Comparison of ENCODE assay signal across 8 mouse cellular contexts in genomic region chr7:45779081-45779641, GRCm38 (mm10). TPM values are rescaled to one million over a fixed set of nuclear protein-coding genes. Genes with fewer than 3 reads are reported as not detected.
DNase-seq lines count a peak whose midpoint lies in the region; ATAC-seq lines count a peak whose summit lies in the region.

No protein-coding gene starts in this region.

- no peak overlapping the region for H3K4me3 ChIP-seq in hindbrain, embryonic 11.5 days (ENCODE audit: low read depth, low read length)
- 0 out of 2 replicates have a peak overlapping the region, but pooled peaks have one; percentile 8 for H3K4me3 ChIP-seq in midbrain, embryonic 12.5 days

- no peak overlapping the region; the same call in 1 of the 2 replicates for H3K4me2 ChIP-seq in hindbrain, embryonic 11.5 days (replicated peaks; ENCODE audit: low read depth, low read length)
- H3K4me2 ChIP-seq in midbrain, embryonic 12.5 days (replicated peaks): peak overlapping the region; percentile 40

- 0 out of 2 replicates have a peak overlapping the region, but pooled peaks have one; percentile 23 for H3K9ac ChIP-seq in hindbrain, embryonic 11.5 days (ENCODE audit: low read depth, low read length)
- no peak overlapping the region for H3K9ac ChIP-seq in midbrain, embryonic 12.5 days (replicated peaks)

- H3K27ac ChIP-seq in hindbrain, embryonic 11.5 days (ENCODE audit: low read depth, low read length): no peak overlapping the region
- no peak overlapping the region for H3K27ac ChIP-seq in midbrain, embryonic 12.5 days (replicated peaks)

- no peak for DNase-seq in frontal cortex, postnatal 14 days (ENCODE audit: low spot score in 2 of 2)
- no peak for DNase-seq in hindbrain, embryonic 11.5 days (ENCODE audit: low spot score)
- no peak for DNase-seq in c-Kit-positive CD71-positive TER-119-positive erythroid progenitor cells, embryonic 14.5 days (ENCODE audit: low spot score)
- DNase-seq in right cerebral cortex, postnatal 25 days: no peak
- DNase-seq in lung, postnatal 36 days: no peak

- H3K4me1 ChIP-seq in hindbrain, embryonic 11.5 days (replicated peaks; ENCODE audit: control insufficient read depth, insufficient read depth, low read length): no peaks in the 10 kb centered on the region; the same call in 1 of the 2 replicates
- H3K4me1 ChIP-seq in midbrain, embryonic 12.5 days: peaks cover 12% of the 10 kb centered on the region

- peak; percentile 42; the same call in 1 of the 2 replicates for ATAC-seq in frontal cortex, adult (ENCODE audit: low TSS enrichment)
- peak; percentile 90 for ATAC-seq in CD4-positive, CD25-positive, alpha-beta regulatory T cell, adult 4 months
- no peak for ATAC-seq in hindbrain, embryonic 11.5 days (ENCODE audit: low FRiP score)
- ATAC-seq in midbrain, embryonic 12.5 days (ENCODE audit: low FRiP score, low read depth): no peak

- WGBS in hindbrain, embryonic 11.5 days: 20% methylated on average over 22 of the region's 22 CpGs
- 26% methylated on average over 22 of the region's 22 CpGs for WGBS in midbrain, embryonic 12.5 days

- no peaks in the 10 kb centered on the region for H3K9me3 ChIP-seq in hindbrain, embryonic 11.5 days (ENCODE audit: control insufficient read depth, low read length)
- H3K9me3 ChIP-seq in midbrain, embryonic 12.5 days: no peaks in the 10 kb centered on the region

- no peaks in the 10 kb centered on the region for H3K36me3 ChIP-seq in hindbrain, embryonic 11.5 days (ENCODE audit: control insufficient read depth, insufficient read depth, low read length)
- no peaks in the 10 kb centered on the region for H3K36me3 ChIP-seq in midbrain, embryonic 12.5 days

- H3K27me3 ChIP-seq in hindbrain, embryonic 11.5 days (ENCODE audit: control insufficient read depth, insufficient read depth, low read length): 0 out of 2 replicates have a peak, but pooled peaks cover 2% of the 10 kb centered on the region
- H3K27me3 ChIP-seq in midbrain, embryonic 12.5 days: peaks cover 21% of the 10 kb centered on the region

RNA-seq across cellular contexts. Expression of gene Lmtk3, which starts 4.4 kb away (rescaled TPM):
- not detected for polyA plus RNA-seq in CD4-positive, CD25-positive, alpha-beta regulatory T cell, adult 4 months (2017; shearing (Covaris generic))
- 6.3 and 9.1 TPM in 2 replicates for polyA plus RNA-seq in hindbrain, embryonic 11.5 days (2014; fragmentation: Nextera tagmentation; extraction: Ambion mirVana)
- polyA plus RNA-seq in midbrain, embryonic 12.5 days (2016; fragmentation: Nextera tagmentation; extraction: Ambion mirVana): 10.6 and 11.1 TPM in 2 replicates

RNA-seq across cellular contexts. Expression of gene Sult2b1, which starts 5.3 kb away (rescaled TPM):
- polyA plus RNA-seq in CD4-positive, CD25-positive, alpha-beta regulatory T cell, adult 4 months (2017; shearing (Covaris generic)): 1 to 10 TPM; 3.1 to 5.2 TPM
- polyA plus RNA-seq in hindbrain, embryonic 11.5 days (2014; fragmentation: Nextera tagmentation; extraction: Ambion mirVana): 1.4 and 1.9 TPM in 2 replicates
- polyA plus RNA-seq in midbrain, embryonic 12.5 days (2016; fragmentation: Nextera tagmentation; extraction: Ambion mirVana): 1.5 and 2.2 TPM in 2 replicates

RNA-seq across cellular contexts. Expression of gene Cyth2, which starts 35.2 kb away (rescaled TPM):
- polyA plus RNA-seq in CD4-positive, CD25-positive, alpha-beta regulatory T cell, adult 4 months (2017; shearing (Covaris generic)): 10 to 100 TPM; 20.8 to 21.4 TPM
- 211 and 248 TPM in 2 replicates for polyA plus RNA-seq in hindbrain, embryonic 11.5 days (2014; fragmentation: Nextera tagmentation; extraction: Ambion mirVana)
- polyA plus RNA-seq in midbrain, embryonic 12.5 days (2016; fragmentation: Nextera tagmentation; extraction: Ambion mirVana): 288 and 293 TPM in 2 replicates

RNA-seq across cellular contexts. Expression of gene Kcnj14, which starts 45.4 kb away (rescaled TPM):
- polyA plus RNA-seq in CD4-positive, CD25-positive, alpha-beta regulatory T cell, adult 4 months (2017; shearing (Covaris generic)): not detected
- polyA plus RNA-seq in hindbrain, embryonic 11.5 days (2014; fragmentation: Nextera tagmentation; extraction: Ambion mirVana): 0.48 and 0.57 TPM in 2 replicates
- polyA plus RNA-seq in midbrain, embryonic 12.5 days (2016; fragmentation: Nextera tagmentation; extraction: Ambion mirVana): 0.46 and 1.1 TPM in 2 replicates

RNA-seq across cellular contexts. Expression of gene Grwd1, which starts 51.6 kb away (rescaled TPM):
- polyA plus RNA-seq in CD4-positive, CD25-positive, alpha-beta regulatory T cell, adult 4 months (2017; shearing (Covaris generic)): 10 to 100 TPM; 26.2 to 36.3 TPM
- polyA plus RNA-seq in hindbrain, embryonic 11.5 days (2014; fragmentation: Nextera tagmentation; extraction: Ambion mirVana): 56.7 and 66.0 TPM in 2 replicates
- 50.1 and 50.2 TPM in 2 replicates for polyA plus RNA-seq in midbrain, embryonic 12.5 days (2016; fragmentation: Nextera tagmentation; extraction: Ambion mirVana)

Comparison
In these comparisons a context has a peak if more than half of its experiments do, and no peak if none do; other contexts are left out.
1. ATAC-seq: peak in frontal cortex, adult (single experiment) and CD4-positive, CD25-positive, alpha-beta regulatory T cell, adult 4 months (single experiment); none in hindbrain, embryonic 11.5 days (single experiment) and midbrain, embryonic 12.5 days (single experiment).